Mouse (Mus musculus) ES-E14 (cell line): ENCODE measurements around the gene Dis3l.

Experiments
- CHD2 ChIP-seq: IDR thresholded peaks from 2 replicates; pipeline ENCODE4 v1.6.1; 2014; ENCODE audit warnings: mild to moderate bottlenecking, low read depth, low read length, inconsistent platforms
- HCFC1 ChIP-seq: IDR thresholded peaks from 2 replicates; pipeline ENCODE4 v1.6.1; 2012; ENCODE audit warnings: low read length, inconsistent platforms, borderline replicate concordance; ENCODE audit not compliant: insufficient read depth
- MAFK ChIP-seq: IDR thresholded peaks from 2 replicates; pipeline ENCODE4 v1.6.1; 2014; ENCODE audit warnings: mild to moderate bottlenecking, low read depth, low read length, inconsistent platforms; ENCODE audit not compliant: insufficient read depth
- ZNF384 ChIP-seq: IDR thresholded peaks from 2 replicates; pipeline ENCODE4 v1.6.1; 2012; ENCODE audit warnings: low read depth, low read length, inconsistent platforms

GRCm38 (mm10) chr9:64306476-64307312, 34.4 kb downstream of the Dis3l start:
- no peak for TF ChIP-seq MAFK
- peak; percentile 76 for TF ChIP-seq ZNF384
- TF ChIP-seq CHD2: no peak
- no peak for TF ChIP-seq HCFC1
